Mouse (Mus musculus): ENCODE measurements around the gene Lactbl1. TPM values are rescaled to one million over a fixed set of nuclear protein-coding genes. Genes with fewer than 3 reads are reported as not detected.

Lactbl1 gene
- total and polyA plus RNA-seq, 3 experiments: not detected

- no peak for DNase-seq
Observed at GRCm38 (mm10) chr4:136685431-136685869, 63.0 kb downstream of the Lactbl1 start.

GRCm38 (mm10) chr4:136688113-136688512 lies 65.7 kb downstream of the Lactbl1 start:
- no peak for DNase-seq

Small RNAs within 50 kb of the gene (microRNA-seq; reads per million reads assigned to microRNA genes)
- 0 reads per million in 2 experiments for gene Gm22180

Other genes starting within 250 kb of the Lactbl1 start
- not detected for gene Htr1d, start 199.1 kb upstream of the Lactbl1 start, total RNA-seq (2021)
- 0.07 TPM in 1 of 2 replicates, not detected in the other for gene Htr1d, start 199.1 kb upstream of the Lactbl1 start, polyA plus RNA-seq (2012; rRNA removed)
- not detected for gene 6030445D17Rik, start 160.4 kb upstream of the Lactbl1 start, total RNA-seq (2021)
- gene 6030445D17Rik, start 160.4 kb upstream of the Lactbl1 start, polyA plus RNA-seq (2012; rRNA removed): 0.18 and 0.36 TPM in 2 replicates
- gene Luzp1, start 152.9 kb upstream of the Lactbl1 start, total RNA-seq (2021): 10 to 100 TPM; 29.3 to 37.1 TPM
- gene Luzp1, start 152.9 kb upstream of the Lactbl1 start, polyA plus RNA-seq (2012; rRNA removed): 3.9 and 4.4 TPM in 2 replicates
- 10 to 100 TPM; 37.5 to 42.5 TPM for gene Kdm1a, start 19.9 kb upstream of the Lactbl1 start, total RNA-seq (2021)
- gene Kdm1a, start 19.9 kb upstream of the Lactbl1 start, polyA plus RNA-seq (2012; rRNA removed): 12.0 and 12.4 TPM in 2 replicates
- gene Tex46, start 12.2 kb upstream of the Lactbl1 start, total RNA-seq (2021): not detected
- gene Tex46, start 12.2 kb upstream of the Lactbl1 start, polyA plus RNA-seq (2012; rRNA removed): not detected in 2 replicates
- 10 to 100 TPM; 18.1 to 26.2 TPM for gene Ephb2, start 213.4 kb downstream of the Lactbl1 start, total RNA-seq (2021)
- gene Ephb2, start 213.4 kb downstream of the Lactbl1 start, polyA plus RNA-seq (2012; rRNA removed): 83.5 and 101 TPM in 2 replicates

Data from adrenal gland, adult 2 months (tissue).